Mouse (Mus musculus) E14TG2a.4 (cell line): ENCODE results near the gene Thap8.

Experiments used
- CTCF ChIP-seq: conservative IDR thresholded peaks from 2 replicates; pipeline ENCODE4 v1.5.1; 2014; ENCODE audit warnings: low read length
- NANOG ChIP-seq: IDR thresholded peaks from 2 replicates; pipeline ENCODE4 v1.6.1; 2014; ENCODE audit warnings: borderline replicate concordance, low read length, mixed read lengths

DNA sequence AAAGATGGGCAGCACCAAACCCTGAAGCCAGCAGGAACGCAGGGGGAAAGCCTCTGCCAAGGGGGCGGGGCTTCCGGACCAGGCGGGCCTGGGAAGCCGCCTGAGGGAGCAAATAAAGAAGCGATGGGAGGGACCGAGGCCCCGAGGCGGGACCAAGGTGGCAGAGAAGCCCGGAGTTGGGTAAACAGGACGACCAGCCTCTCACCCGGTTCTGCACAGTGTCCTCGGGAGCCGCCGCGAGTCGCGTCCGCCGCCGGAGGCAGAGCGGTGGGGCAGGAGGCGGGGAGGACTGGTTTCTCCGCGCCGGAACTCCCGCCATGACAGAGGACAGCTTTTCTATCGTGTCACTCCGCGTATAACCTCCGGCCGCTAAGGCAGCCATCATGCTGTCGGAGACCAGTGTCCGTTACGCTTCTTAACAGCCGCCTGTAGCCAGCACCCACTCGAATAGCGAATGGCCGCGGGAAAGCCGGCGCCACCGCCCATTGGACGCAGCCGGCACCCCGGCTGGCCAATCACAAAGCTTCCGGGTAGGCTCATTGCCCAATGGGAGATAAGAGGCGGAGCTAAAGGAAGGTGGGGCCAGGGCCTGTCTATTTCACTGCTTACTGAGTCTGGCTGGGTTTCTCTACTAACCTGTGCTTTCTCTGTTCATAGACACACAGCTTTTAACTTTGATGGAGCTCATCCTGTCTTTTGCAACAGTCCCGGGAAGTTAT lies at the start of gene Thap8, which contains the start of gene Wdr62:
- no peak for TF ChIP-seq CTCF
- no peak for TF ChIP-seq NANOG
